Mouse (Mus musculus) hematopoietic multipotent progenitor cell, adult 10-12 weeks (in vitro differentiated cells): ENCODE results near the gene Olfr1135. TPM values are rescaled to one million over a fixed set of nuclear protein-coding genes. Genes with fewer than 3 reads are reported as not detected.

Experiments
- polyA plus RNA-seq: library from polyadenylated mRNA; stranded (reverse); fragments of >175 nt; gene quantifications from 2 replicates; pipeline ENCODE4 v1.2.3, GENCODE M21; 2012; ENCODE audit warnings: low replicate concordance

The Olfr1135 gene
- polyA plus RNA-seq, result not detected in 2 replicates

DNA sequence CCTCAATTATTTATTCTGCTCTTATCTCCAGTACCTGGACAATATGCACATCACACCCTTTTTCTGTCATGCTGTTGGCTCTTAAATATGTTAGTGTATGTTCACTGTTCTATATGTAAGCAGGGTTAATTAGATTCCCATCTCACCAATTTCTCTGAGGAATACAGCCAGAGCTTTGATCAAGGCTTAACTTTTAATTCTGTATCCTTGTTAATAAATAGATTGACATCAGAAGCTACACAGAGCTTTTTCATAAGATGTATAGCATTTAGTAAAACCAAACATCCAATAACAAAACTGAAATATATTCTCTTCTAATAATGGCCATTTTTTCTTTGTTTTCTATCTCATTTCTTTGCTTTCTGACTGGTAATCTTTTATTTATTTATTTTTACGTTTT lies at the start of gene Olfr1135:
TSS of gene Olfr1135 (minus strand) at position 101 of the 400 bp plus-strand sequence.

DNA sequence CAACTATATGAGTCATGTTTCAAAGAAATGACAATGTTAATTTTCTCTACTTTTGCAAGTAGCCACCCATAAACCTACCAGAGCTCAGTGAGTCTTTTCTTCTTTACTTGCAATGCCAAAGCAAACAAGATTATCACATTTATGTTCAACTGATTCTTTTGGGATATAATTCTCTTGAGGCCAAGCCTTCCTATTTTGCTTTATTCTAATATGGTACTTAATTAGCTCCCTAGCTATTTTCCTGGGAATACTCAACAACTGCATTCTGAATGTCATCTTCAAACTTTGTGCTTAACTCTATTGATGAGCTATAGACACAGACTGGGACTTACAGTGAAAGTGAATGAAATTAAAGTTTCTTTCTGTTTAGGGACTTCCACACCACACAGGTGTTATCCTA lies 39.6 kb upstream of the Olfr1135 start, which contains the start of gene Olfr1137:
TSS of gene Olfr1137 (minus strand) at position 101 of the 400 bp plus-strand sequence.

GRCm38 (mm10) chr2:87693847-87694246 lies 20.4 kb upstream of the Olfr1135 start, which contains the start of gene Olfr1136:
Olfr1136 (minus strand) TSS chr2:87693947.

DNA sequence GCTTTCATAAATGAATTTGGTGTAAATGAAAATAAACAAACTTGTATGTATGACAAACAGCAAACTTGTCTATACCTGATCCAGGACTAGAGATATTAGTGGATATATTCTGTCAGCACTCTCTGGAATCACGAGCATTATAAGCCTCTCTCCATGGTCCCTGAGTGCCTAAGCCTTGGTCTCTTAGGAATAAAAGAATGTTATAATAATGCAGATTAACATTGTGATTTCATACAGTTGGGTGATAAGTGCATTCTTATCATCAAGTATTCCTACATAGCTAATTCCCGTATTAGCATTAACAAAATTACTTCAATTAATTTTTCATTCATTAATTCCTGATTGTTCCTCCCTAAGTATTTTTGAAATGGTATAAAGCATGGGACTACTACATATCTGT lies 15.1 kb downstream of the Olfr1135 start, which contains the start of gene Olfr1134:
TSS of gene Olfr1134 (minus strand) at position 101 of the 400 bp plus-strand sequence.

DNA sequence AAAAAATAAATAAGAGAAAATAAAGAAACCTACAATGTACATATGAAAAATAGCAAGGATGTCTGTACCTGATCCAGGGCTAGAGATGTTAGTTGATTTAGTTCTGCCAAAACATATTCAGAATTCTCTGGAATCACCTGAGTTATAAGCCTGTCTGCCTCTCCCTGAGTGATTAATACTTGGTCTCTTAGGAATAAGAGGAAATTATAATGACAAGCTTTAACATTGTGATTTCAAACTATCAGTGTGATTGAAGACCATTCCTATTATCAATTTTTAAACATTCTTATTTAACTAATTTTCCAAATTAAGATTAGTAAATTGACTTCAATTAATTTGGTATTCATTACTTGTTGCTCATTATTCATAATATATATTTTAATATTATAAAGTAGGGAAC lies 26.2 kb downstream of the Olfr1135 start, which contains the start of gene Olfr1133:
TSS of gene Olfr1133 (minus strand) at position 101 of the 400 bp plus-strand sequence.

DNA sequence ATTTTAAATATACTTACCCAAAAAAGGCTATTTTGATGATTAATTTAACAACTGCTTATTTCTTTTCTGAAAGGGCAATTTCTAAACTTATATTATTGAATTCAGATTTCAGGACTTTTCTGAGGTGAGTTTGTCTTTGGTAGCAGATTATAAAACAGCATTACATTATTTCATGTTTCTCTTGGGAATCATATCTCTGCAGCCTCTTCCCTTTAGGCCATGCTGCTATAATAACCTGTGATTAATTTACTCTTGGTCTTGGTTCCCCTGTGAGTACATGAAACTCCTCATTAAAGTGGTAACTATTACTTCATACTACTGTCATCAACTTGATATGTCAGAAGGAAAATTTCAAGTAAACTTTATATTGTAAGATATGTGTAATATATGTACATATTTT lies 36.0 kb downstream of the Olfr1135 start, which contains the start of gene Olfr1132:
TSS of gene Olfr1132 (minus strand) at position 101 of the 400 bp plus-strand sequence.

DNA sequence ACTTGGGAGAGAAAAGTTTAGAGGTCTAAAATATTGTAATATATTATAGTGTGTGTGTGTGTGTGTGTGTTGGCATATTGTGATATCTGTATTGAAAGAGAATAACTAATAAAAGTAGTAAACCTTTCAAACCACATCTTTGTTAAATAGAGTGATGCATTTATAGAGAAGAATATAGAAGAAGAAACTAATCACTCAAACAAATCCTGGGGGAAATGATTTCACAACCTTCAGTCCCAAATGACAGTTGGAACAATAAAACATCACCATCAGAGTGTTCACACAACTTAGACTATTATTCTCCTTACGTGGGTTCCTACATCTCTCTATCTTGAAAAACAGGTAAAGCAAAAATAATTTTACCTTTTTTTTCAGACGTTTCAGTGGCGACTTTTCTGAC lies 46.7 kb downstream of the Olfr1135 start, which contains the start of gene Olfr1131:
TSS of gene Olfr1131 (plus strand) at position 301 of the 400 bp plus-strand sequence.

Other genes starting within 250 kb of the Olfr1135 start
- not detected in 2 replicates for gene Olfr1124, start 243.4 kb downstream of the Olfr1135 start, polyA plus RNA-seq
- gene Olfr1126, start 219.7 kb downstream of the Olfr1135 start, polyA plus RNA-seq, result not detected in 2 replicates
- not detected in 2 replicates for gene Pramel7, start 176.6 kb downstream of the Olfr1135 start, polyA plus RNA-seq
- gene Pramel6, start 167.1 kb downstream of the Olfr1135 start, polyA plus RNA-seq, result not detected in 2 replicates
- gene Olfr153, start 141.9 kb downstream of the Olfr1135 start, polyA plus RNA-seq, result not detected in 2 replicates
- gene Olfr1128, start 128.1 kb downstream of the Olfr1135 start, polyA plus RNA-seq, result not detected in 2 replicates
- gene Olfr1129, start 99.8 kb downstream of the Olfr1135 start, polyA plus RNA-seq, result not detected in 2 replicates
- not detected in 2 replicates for gene Olfr1130, start 67.5 kb downstream of the Olfr1135 start, polyA plus RNA-seq
- gene Olfr1131, start 46.6 kb downstream of the Olfr1135 start, polyA plus RNA-seq, result not detected in 2 replicates
- not detected in 2 replicates for gene Olfr1132, start 36.1 kb downstream of the Olfr1135 start, polyA plus RNA-seq
- gene Olfr1133, start 26.3 kb downstream of the Olfr1135 start, polyA plus RNA-seq, result not detected in 2 replicates
- gene Olfr1134, start 15.2 kb downstream of the Olfr1135 start, polyA plus RNA-seq, result not detected in 2 replicates
- not detected in 2 replicates for gene Olfr1136, start 20.3 kb upstream of the Olfr1135 start, polyA plus RNA-seq
- gene Olfr1137, start 39.5 kb upstream of the Olfr1135 start, polyA plus RNA-seq, result not detected in 2 replicates
- not detected in 2 replicates for gene Olfr1138, start 66.3 kb upstream of the Olfr1135 start, polyA plus RNA-seq
- not detected in 2 replicates for gene Olfr1140, start 70.1 kb upstream of the Olfr1135 start, polyA plus RNA-seq
- not detected in 2 replicates for gene Olfr1141, start 80.3 kb upstream of the Olfr1135 start, polyA plus RNA-seq
- not detected in 2 replicates for gene Olfr152, start 105.8 kb upstream of the Olfr1135 start, polyA plus RNA-seq
- not detected in 2 replicates for gene Olfr1143, start 126.9 kb upstream of the Olfr1135 start, polyA plus RNA-seq
- gene Olfr1145, start 136.2 kb upstream of the Olfr1135 start, polyA plus RNA-seq, result not detected in 2 replicates
- gene Olfr1148, start 156.9 kb upstream of the Olfr1135 start, polyA plus RNA-seq, result not detected in 2 replicates
- gene Olfr1150-ps1, start 170.3 kb upstream of the Olfr1135 start, polyA plus RNA-seq, result not detected in 2 replicates
- gene Olfr1151, start 182.2 kb upstream of the Olfr1135 start, polyA plus RNA-seq, result not detected in 2 replicates
- gene Olfr1152, start 192.8 kb upstream of the Olfr1135 start, polyA plus RNA-seq, result not detected in 2 replicates
- 0.12 TPM in 1 of 2 replicates, not detected in the other for gene Olfr1153, start 221.3 kb upstream of the Olfr1135 start, polyA plus RNA-seq
- gene Olfr1154, start 231.5 kb upstream of the Olfr1135 start, polyA plus RNA-seq, result not detected in 2 replicates